Comparison of ENCODE assay signal across 11 mouse cellular contexts in the genomic region with DNA sequence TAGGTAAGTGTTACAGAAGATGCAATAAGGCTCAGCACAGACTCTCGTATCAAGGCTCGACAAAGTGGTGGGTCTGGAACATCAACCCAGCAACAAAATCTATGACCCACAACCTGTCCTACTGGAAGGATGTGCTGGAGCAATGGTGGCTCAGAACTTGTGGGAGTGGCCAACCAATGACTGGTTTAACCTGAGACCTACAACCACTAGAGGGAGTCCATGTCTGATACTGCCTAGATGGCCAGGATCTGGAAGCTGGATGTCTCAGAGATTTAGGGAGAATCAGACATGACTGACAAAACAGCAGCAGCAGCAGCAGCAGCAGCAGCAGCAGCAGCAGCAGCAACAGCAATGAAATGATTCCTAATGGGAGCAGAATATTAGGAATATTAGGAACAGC. TPM values are rescaled to one million over a fixed set of nuclear protein-coding genes. Genes with fewer than 3 reads are reported as not detected.
DNase-seq lines count a peak whose midpoint lies in the region; ATAC-seq and TF ChIP-seq lines count a peak whose summit lies in the region.
"Had no signal": no experiment of that assay in that cellular context is flagged by ENCODE, and none has a peak within 500 bp of the region (broad histone marks: within the 10 kb centered on the region; RNA-seq: fewer than 3 reads in every experiment).

No protein-coding gene starts in this region.

- no peaks in the 10 kb centered on the region for H3K27me3 ChIP-seq in intestine, postnatal 0 days (replicated peaks; ENCODE audit: control insufficient read depth, insufficient read depth, low read length)
- no peaks in the 10 kb centered on the region for H3K27me3 ChIP-seq in intestine, embryonic 16.5 days (replicated peaks; ENCODE audit: control insufficient read depth, insufficient read depth, low read length)
- peaks cover 5% of the 10 kb centered on the region for H3K27me3 ChIP-seq in C2C12 (ENCODE audit: control insufficient read depth, insufficient read depth, insufficient read length)
- no peaks in the 10 kb centered on the region for H3K27me3 ChIP-seq in lung, postnatal 0 days (replicated peaks; ENCODE audit: insufficient read depth, low read length)
- H3K27me3 ChIP-seq: forebrain, embryonic 12.5 days had no signal

- no peaks in the 10 kb centered on the region for H3K9me3 ChIP-seq in intestine, postnatal 0 days (ENCODE audit: control insufficient read depth)
- H3K9me3 ChIP-seq in intestine, embryonic 16.5 days (ENCODE audit: control insufficient read depth, low read length), result no peaks in the 10 kb centered on the region
- H3K9me3 ChIP-seq in ES-E14 (ENCODE audit: control insufficient read depth, insufficient read depth, low read depth, low read length), result no peaks in the 10 kb centered on the region
- H3K9me3 ChIP-seq in lung, postnatal 0 days (ENCODE audit: low read length), result no peaks in the 10 kb centered on the region
- H3K9me3 ChIP-seq: forebrain, embryonic 12.5 days had no signal

- WGBS in intestine, postnatal 0 days, result 76% methylated on average over 2 of the region's 2 CpGs
- 81% methylated on average over 2 of the region's 2 CpGs for WGBS in intestine, embryonic 16.5 days
- 62% methylated on average over 2 of the region's 2 CpGs for WGBS in lung, postnatal 0 days

- H3K36me3 ChIP-seq in intestine, postnatal 0 days (ENCODE audit: control insufficient read depth, insufficient read depth), result no peaks in the 10 kb centered on the region
- H3K36me3 ChIP-seq in intestine, embryonic 16.5 days (ENCODE audit: control insufficient read depth, insufficient read depth, low read length), result no peaks in the 10 kb centered on the region
- no peaks in the 10 kb centered on the region for H3K36me3 ChIP-seq in C2C12 (ENCODE audit: control insufficient read depth, insufficient read depth)
- no peaks in the 10 kb centered on the region for H3K36me3 ChIP-seq in ES-E14 (ENCODE audit: control insufficient read depth, insufficient read depth, low read length, poor library complexity, severe bottlenecking)
- no peaks in the 10 kb centered on the region for H3K36me3 ChIP-seq in lung, postnatal 0 days (ENCODE audit: insufficient read depth, low read length)
- H3K36me3 ChIP-seq: forebrain, embryonic 12.5 days had no signal

- ATAC-seq in intestine, postnatal 0 days, result no peak
- ATAC-seq in intestine, embryonic 16.5 days, result no peak
- ATAC-seq in lung, postnatal 0 days, result no peak
- ATAC-seq: hindbrain, embryonic 16.5 days had no signal

- no peak overlapping the region for H3K4me3 ChIP-seq in intestine, postnatal 0 days (ENCODE audit: low read depth, low read length)
- H3K4me3 ChIP-seq in intestine, embryonic 16.5 days (ENCODE audit: low read length), result no peak overlapping the region
- H3K4me3 ChIP-seq in C2C12 (ENCODE audit: insufficient read depth, poor library complexity, severe bottlenecking) (no peak overlapping the region), ES-E14 (ENCODE audit: insufficient read depth in 1 of 2, low read depth in 1 of 2, low read length in 2 of 2, poor library complexity in 1 of 2, severe bottlenecking in 1 of 2) (no peak overlapping the region)
- no peak overlapping the region for H3K4me3 ChIP-seq in lung, postnatal 0 days (ENCODE audit: low read depth, low read length)
- H3K4me3 ChIP-seq: forebrain, embryonic 12.5 days had no signal

- H3K9ac ChIP-seq in intestine, postnatal 0 days (ENCODE audit: low read depth, low read length), result no peak overlapping the region
- H3K9ac ChIP-seq in intestine, embryonic 16.5 days (ENCODE audit: low read depth, low read length), result no peak overlapping the region
- H3K9ac ChIP-seq in ES-E14 (ENCODE audit: insufficient read depth, low read depth, low read length, poor library complexity, severe bottlenecking), result no peak overlapping the region
- no peak overlapping the region for H3K9ac ChIP-seq in lung, postnatal 0 days (replicated peaks; ENCODE audit: low read depth)
- H3K9ac ChIP-seq: forebrain, embryonic 12.5 days had no signal

- TF ChIP-seq CTCF in intestine, postnatal 0 days (IDR thresholded peaks at IDR 0.05; ENCODE audit: low read depth), result peak; percentile 67
- TF ChIP-seq CTCF in C2C12 (IDR thresholded peaks at IDR 0.05; ENCODE audit: control insufficient read depth, insufficient read depth, insufficient read length), result peak; percentile 21
- peak; percentile 63 for TF ChIP-seq CTCF in lung, postnatal 0 days (IDR thresholded peaks at IDR 0.05)

- H3K27ac ChIP-seq in intestine, postnatal 0 days (ENCODE audit: low read depth, low read length), result no peak overlapping the region
- H3K27ac ChIP-seq in intestine, embryonic 16.5 days (ENCODE audit: low read length), result no peak overlapping the region
- no peak overlapping the region for H3K27ac ChIP-seq in ES-E14 (ENCODE audit: insufficient read depth, low read depth, low read length, poor library complexity, severe bottlenecking)
- no peak overlapping the region for H3K27ac ChIP-seq in lung, postnatal 0 days (ENCODE audit: low read length)
- H3K27ac ChIP-seq: forebrain, embryonic 12.5 days had no signal

- DNase-seq in ES-E14 (ENCODE audit: low read depth, low spot score), result peak; percentile 28
- peak; percentile 48 for DNase-seq in lung, postnatal 0 days (ENCODE audit: low spot score)
- DNase-seq in yolk sac, embryonic 10.5 days (ENCODE audit: low spot score), result no peak
- no peak for DNase-seq in left cerebral cortex, adult 11 months (ENCODE audit: low spot score)

- H3ac ChIP-seq in C2C12 (ENCODE audit: control insufficient read depth, insufficient read length, low read depth), result no peak overlapping the region

- in situ Hi-C loops in ES-E14 (cut with MboI; ENCODE audit: low sequenced_read_pairs in 2 of 2, unreplicated experiment in 2 of 2), result no loop called here

- no peaks in the 10 kb centered on the region for H3K4me1 ChIP-seq in intestine, postnatal 0 days (replicated peaks; ENCODE audit: control insufficient read depth, insufficient read depth, low read length)
- no peaks in the 10 kb centered on the region for H3K4me1 ChIP-seq in intestine, embryonic 16.5 days (ENCODE audit: control insufficient read depth, insufficient read depth, low read length)
- no peaks in the 10 kb centered on the region for H3K4me1 ChIP-seq in ES-E14 (ENCODE audit: control insufficient read depth in 2 of 2, insufficient read depth in 2 of 2, low read length in 2 of 2, poor library complexity in 1 of 2)
- no peaks in the 10 kb centered on the region for H3K4me1 ChIP-seq in lung, postnatal 0 days (ENCODE audit: insufficient read depth, low read depth, low read length)
- H3K4me1 ChIP-seq: forebrain, embryonic 12.5 days had no signal

- H3K4me2 ChIP-seq in intestine, postnatal 0 days (replicated peaks; ENCODE audit: low read depth), result no peak overlapping the region
- H3K4me2 ChIP-seq in intestine, embryonic 16.5 days (ENCODE audit: low read depth, low read length), result no peak overlapping the region
- no peak overlapping the region for H3K4me2 ChIP-seq in lung, postnatal 0 days (replicated peaks; ENCODE audit: low read depth, low read length)
- H3K4me2 ChIP-seq: forebrain, embryonic 12.5 days had no signal

- no peaks in the 10 kb centered on the region for H3K79me2 ChIP-seq in C2C12 (ENCODE audit: control insufficient read depth, insufficient read depth)

- TF ChIP-seq EP300 in lung, postnatal 0 days (IDR thresholded peaks at IDR 0.05), result no peak

- H3K79me3 ChIP-seq in C2C12 (ENCODE audit: low read depth), result peaks cover 1% of the 10 kb centered on the region

TF ChIP-seq in C2C12, 6 proteins besides CTCF, POLR2A, EP300 and RAD21 (continues in another document):
- TF ChIP-seq FOSL1 (IDR thresholded peaks at IDR 0.05; ENCODE audit: insufficient read depth, low read length, poor library complexity, severe bottlenecking) (no peak), MYOD1 (IDR thresholded peaks at IDR 0.05; ENCODE audit: control insufficient read depth, insufficient read length, low read depth) (no peak)

TF ChIP-seq in ES-E14, 5 proteins besides CTCF, POLR2A, EP300 and RAD21 (continues in another document):
- TF ChIP-seq ZC3H11A (IDR thresholded peaks at IDR 0.05; ENCODE audit: borderline replicate concordance, low read depth, low read length) (0 out of 2 replicates have a peak, but pooled peaks have one; percentile 25), CHD2 (IDR thresholded peaks at IDR 0.05; ENCODE audit: low read depth, low read length) (no peak), HCFC1 (IDR thresholded peaks at IDR 0.05; ENCODE audit: borderline replicate concordance, insufficient read depth, low read length) (no peak)

RNA-seq across cellular contexts. Expression of gene S100a8, which starts 4.6 kb away (rescaled TPM):
- 2.7 and 4.6 TPM in 2 replicates for polyA plus RNA-seq in intestine, postnatal 0 days (2015; fragmentation: Nextera tagmentation; extraction: Ambion mirVana)
- 14.9 and 30.6 TPM in 2 replicates for polyA plus RNA-seq in intestine, embryonic 16.5 days (2015; fragmentation: Nextera tagmentation; extraction: Ambion mirVana)
- polyA plus RNA-seq in C2C12 (2012; fragmentation: generic; extraction: Trizol), result not detected
- total RNA-seq in ES-E14 (2012; rRNA removed), result not detected in 2 replicates
- 332 and 333 TPM in 2 replicates for polyA plus RNA-seq in lung, postnatal 0 days (2015; fragmentation: Nextera tagmentation; extraction: Ambion mirVana)

RNA-seq across cellular contexts. Expression of gene S100a7a, which starts 10.4 kb away (rescaled TPM):
- 0.12 TPM in 1 of 2 replicates, not detected in the other for polyA plus RNA-seq in intestine, postnatal 0 days (2015; fragmentation: Nextera tagmentation; extraction: Ambion mirVana)
- 0.17 and 0.42 TPM in 2 replicates for polyA plus RNA-seq in intestine, embryonic 16.5 days (2015; fragmentation: Nextera tagmentation; extraction: Ambion mirVana)
- 0.11 TPM for polyA plus RNA-seq in C2C12 (2012; fragmentation: generic; extraction: Trizol)
- total RNA-seq in ES-E14 (2012; rRNA removed), result 0.32 and 1.1 TPM in 2 replicates
- 0.08 and 0.27 TPM in 2 replicates for polyA plus RNA-seq in lung, postnatal 0 days (2015; fragmentation: Nextera tagmentation; extraction: Ambion mirVana)
- polyA plus RNA-seq: forebrain, embryonic 12.5 days; neural tube, embryonic 11.5 days had no signal

RNA-seq across cellular contexts. Expression of gene S100a9, which starts 31.3 kb away (rescaled TPM):
- 2.8 and 3.3 TPM in 2 replicates for polyA plus RNA-seq in intestine, postnatal 0 days (2015; fragmentation: Nextera tagmentation; extraction: Ambion mirVana)
- polyA plus RNA-seq in intestine, embryonic 16.5 days (2015; fragmentation: Nextera tagmentation; extraction: Ambion mirVana), result 10.1 and 27.1 TPM in 2 replicates
- polyA plus RNA-seq in C2C12 (2012; fragmentation: generic; extraction: Trizol), result not detected
- not detected in 2 replicates for total RNA-seq in ES-E14 (2012; rRNA removed)
- 207 and 215 TPM in 2 replicates for polyA plus RNA-seq in lung, postnatal 0 days (2015; fragmentation: Nextera tagmentation; extraction: Ambion mirVana)

RNA-seq across cellular contexts. Expression of gene S100a6, which starts 51.5 kb away (rescaled TPM):
- polyA plus RNA-seq in intestine, postnatal 0 days (2015; fragmentation: Nextera tagmentation; extraction: Ambion mirVana), result 374 and 424 TPM in 2 replicates
- polyA plus RNA-seq in intestine, embryonic 16.5 days (2015; fragmentation: Nextera tagmentation; extraction: Ambion mirVana), result 376 and 422 TPM in 2 replicates
- 4,076 TPM for polyA plus RNA-seq in C2C12 (2012; fragmentation: generic; extraction: Trizol)
- total RNA-seq in ES-E14 (2012; rRNA removed), result 488 and 912 TPM in 2 replicates
- polyA plus RNA-seq in lung, postnatal 0 days (2015; fragmentation: Nextera tagmentation; extraction: Ambion mirVana), result 1,618 and 1,721 TPM in 2 replicates

RNA-seq across cellular contexts. Expression of gene S100a5, which starts 55.9 kb away (rescaled TPM):
- polyA plus RNA-seq in intestine, postnatal 0 days (2015; fragmentation: Nextera tagmentation; extraction: Ambion mirVana), result 4.1 and 5.6 TPM in 2 replicates
- polyA plus RNA-seq in intestine, embryonic 16.5 days (2015; fragmentation: Nextera tagmentation; extraction: Ambion mirVana), result 13.2 and 16.0 TPM in 2 replicates
- 0.43 TPM for polyA plus RNA-seq in C2C12 (2012; fragmentation: generic; extraction: Trizol)
- not detected in 2 replicates for total RNA-seq in ES-E14 (2012; rRNA removed)
- not detected in 2 replicates for polyA plus RNA-seq in lung, postnatal 0 days (2015; fragmentation: Nextera tagmentation; extraction: Ambion mirVana)
- polyA plus RNA-seq: forebrain, embryonic 12.5 days; hindbrain, embryonic 16.5 days; liver, embryonic 16.5 days; neural tube, embryonic 11.5 days had no signal

Comparison
In these comparisons a context has a peak if more than half of its experiments do, and no peak if none do; other contexts are left out.
1. DNase-seq: peak in ES-E14 (single experiment) and lung, postnatal 0 days (single experiment); none in yolk sac, embryonic 10.5 days (single experiment) and left cerebral cortex, adult 11 months (single experiment).
2. RNA of gene S100a8, which starts 4.6 kb away (polyA plus RNA-seq): 332 to 333 TPM in lung, postnatal 0 days; 14.9 to 30.6 TPM in intestine, embryonic 16.5 days, 2.7 to 4.6 TPM in intestine, postnatal 0 days and not detected in C2C12 (single experiment); every median in the first group is over 10 times any median in the second.
3. Peak in every context shown above with its lines, with median percentiles within 50 percentile points of each other: CTCF ChIP-seq.